Comparison of ENCODE assay signal across 11 mouse cellular contexts in the genomic region with DNA sequence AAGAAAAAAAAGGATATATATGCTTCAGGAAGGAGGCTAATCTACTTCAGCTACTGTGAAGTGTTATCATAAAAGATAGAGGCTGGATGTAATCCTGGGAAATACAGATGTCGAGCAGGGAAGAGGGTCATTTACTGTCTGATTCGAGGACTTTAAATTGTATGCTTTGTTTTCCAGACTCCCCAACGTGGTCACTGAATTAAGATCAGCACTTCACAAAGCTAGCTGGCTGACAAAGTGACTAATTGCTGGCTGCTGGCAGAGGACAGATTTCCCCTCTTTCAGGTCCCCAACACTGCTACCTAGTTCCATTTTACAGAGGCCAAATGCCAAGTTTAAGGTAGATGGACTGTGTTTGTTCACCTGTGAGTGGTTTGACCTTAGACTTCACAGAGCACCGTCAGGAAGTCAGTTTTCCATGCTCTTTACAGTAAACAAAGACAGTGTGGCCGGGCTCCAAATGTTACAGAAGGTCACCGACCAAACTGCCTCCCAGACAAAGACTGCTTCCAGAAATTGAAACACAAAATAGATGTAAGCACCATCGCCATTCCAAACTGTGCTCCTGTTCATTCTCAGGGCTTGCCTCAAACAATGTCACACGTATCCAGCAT.
DNase-seq lines count a peak whose midpoint lies in the region; ATAC-seq and TF ChIP-seq lines count a peak whose summit lies in the region.
"Had no signal": no experiment of that assay in that cellular context is flagged by ENCODE, and none has a peak within 500 bp of the region (broad histone marks: within the 10 kb centered on the region; RNA-seq: fewer than 3 reads in every experiment).

No protein-coding gene starts in this region.

- H3K4me1 ChIP-seq in lung, embryonic 15.5 days, result peaks cover 22% of the 10 kb centered on the region
- H3K4me1 ChIP-seq in lung, adult 2 months (ENCODE audit: control insufficient read depth, insufficient read depth, low read length), result peaks cover 5% of the 10 kb centered on the region; the same call in 1 of the 2 replicates
- peaks cover 16% of the 10 kb centered on the region for H3K4me1 ChIP-seq in forebrain, postnatal 0 days (ENCODE audit: insufficient read depth)
- no peaks in the 10 kb centered on the region for H3K4me1 ChIP-seq in intestine, embryonic 16.5 days (ENCODE audit: control insufficient read depth, insufficient read depth, low read length)
- no peaks in the 10 kb centered on the region; the same call in 1 of the 2 replicates for H3K4me1 ChIP-seq in midbrain, postnatal 0 days (ENCODE audit: insufficient read depth, low read length)

- no peaks in the 10 kb centered on the region for H3K9me3 ChIP-seq in lung, embryonic 15.5 days
- H3K9me3 ChIP-seq in forebrain, postnatal 0 days (ENCODE audit: low read length), result no peaks in the 10 kb centered on the region
- no peaks in the 10 kb centered on the region for H3K9me3 ChIP-seq in intestine, embryonic 16.5 days (ENCODE audit: control insufficient read depth, low read length)
- no peaks in the 10 kb centered on the region for H3K9me3 ChIP-seq in midbrain, postnatal 0 days (ENCODE audit: low read length)

- H3K4me2 ChIP-seq in lung, embryonic 15.5 days, result no peak overlapping the region
- H3K4me2 ChIP-seq in forebrain, postnatal 0 days (ENCODE audit: low read depth), result no peak overlapping the region
- no peak overlapping the region for H3K4me2 ChIP-seq in intestine, embryonic 16.5 days (ENCODE audit: low read depth, low read length)
- H3K4me2 ChIP-seq in midbrain, postnatal 0 days (ENCODE audit: low read depth, low read length, poor library complexity, severe bottlenecking), result no peak overlapping the region

- WGBS in lung, embryonic 15.5 days, result 11% methylated on average over 8 of the region's 8 CpGs
- WGBS in lung, adult 2 months, result 24% methylated on average over 8 of the region's 8 CpGs
- WGBS in forebrain, postnatal 0 days, result 27% methylated on average over 8 of the region's 8 CpGs
- 21% methylated on average over 8 of the region's 8 CpGs for WGBS in intestine, embryonic 16.5 days
- 46% methylated on average over 8 of the region's 8 CpGs for WGBS in midbrain, postnatal 0 days

- no peak for TF ChIP-seq CTCF in lung, adult 2 months (IDR thresholded peaks at IDR 0.05; ENCODE audit: insufficient read depth, low read length)
- TF ChIP-seq CTCF in forebrain, postnatal 0 days (IDR thresholded peaks at IDR 0.05; ENCODE audit: low read depth), result no peak
- no peak for TF ChIP-seq CTCF in midbrain, postnatal 0 days (IDR thresholded peaks at IDR 0.05)

- no peaks in the 10 kb centered on the region for H3K36me3 ChIP-seq in lung, embryonic 15.5 days
- H3K36me3 ChIP-seq in forebrain, postnatal 0 days (ENCODE audit: insufficient read depth), result no peaks in the 10 kb centered on the region
- H3K36me3 ChIP-seq in intestine, embryonic 16.5 days (ENCODE audit: control insufficient read depth, insufficient read depth, low read length), result no peaks in the 10 kb centered on the region
- H3K36me3 ChIP-seq in midbrain, postnatal 0 days (ENCODE audit: insufficient read depth, low read length), result no peaks in the 10 kb centered on the region

- H3K4me3 ChIP-seq in lung, embryonic 15.5 days, result no peak overlapping the region
- H3K4me3 ChIP-seq in lung, adult 2 months (replicated peaks; ENCODE audit: extremely low read depth, low read depth, low read length), result no peak overlapping the region
- H3K4me3 ChIP-seq in forebrain, postnatal 0 days (ENCODE audit: low read depth, low read length), result no peak overlapping the region
- H3K4me3 ChIP-seq in intestine, embryonic 16.5 days (ENCODE audit: low read length), result no peak overlapping the region
- no peak overlapping the region for H3K4me3 ChIP-seq in midbrain, postnatal 0 days (ENCODE audit: low read depth, low read length)

- no peak for DNase-seq in lung, adult 2 months
- DNase-seq in forebrain, postnatal 0 days, result no peak
- DNase-seq in midbrain, postnatal 0 days (ENCODE audit: low spot score), result peak; percentile 9
- DNase-seq in spleen, adult 18-20 months, result no peak
- DNase-seq in left cerebral cortex, postnatal 14 days (ENCODE audit: low spot score in 2 of 2), result no peak
- DNase-seq in gastrocnemius, postnatal 25 days, result no peak
- DNase-seq: cerebellum, postnatal 14 days; right cerebral cortex, postnatal 4 days had no signal

- no peaks in the 10 kb centered on the region for H3K27me3 ChIP-seq in lung, embryonic 15.5 days
- no peaks in the 10 kb centered on the region for H3K27me3 ChIP-seq in forebrain, postnatal 0 days (ENCODE audit: insufficient read depth, low read length)
- H3K27me3 ChIP-seq in intestine, embryonic 16.5 days (replicated peaks; ENCODE audit: control insufficient read depth, insufficient read depth, low read length), result no peaks in the 10 kb centered on the region
- no peaks in the 10 kb centered on the region for H3K27me3 ChIP-seq in midbrain, postnatal 0 days (ENCODE audit: insufficient read depth, low read length)

- no peak overlapping the region for H3K9ac ChIP-seq in lung, embryonic 15.5 days
- no peak overlapping the region for H3K9ac ChIP-seq in forebrain, postnatal 0 days
- peak overlapping the region; percentile 14; the same call in 1 of the 2 replicates for H3K9ac ChIP-seq in intestine, embryonic 16.5 days (ENCODE audit: low read depth, low read length)
- no peak overlapping the region for H3K9ac ChIP-seq in midbrain, postnatal 0 days (replicated peaks; ENCODE audit: low read length, poor library complexity, severe bottlenecking)

- intact Hi-C loops in left cerebral cortex, postnatal 14 days (cut with DNase I), result loop anchor here (10.0 kb wide), 1 partner anchor 130 kb away; no protein-coding TSS in a partner anchor

- peak overlapping the region; percentile 20 for H3K27ac ChIP-seq in lung, embryonic 15.5 days
- H3K27ac ChIP-seq in forebrain, postnatal 0 days (ENCODE audit: low read depth, low read length), result peak overlapping the region; percentile 29; the same call in 1 of the 2 replicates
- 0 out of 2 replicates have a peak overlapping the region, but pooled peaks have one; percentile 10 for H3K27ac ChIP-seq in intestine, embryonic 16.5 days (ENCODE audit: low read length)
- H3K27ac ChIP-seq in midbrain, postnatal 0 days (ENCODE audit: low read depth, low read length), result no peak overlapping the region
- H3K27ac ChIP-seq: macrophage had no signal

- ATAC-seq in lung, embryonic 15.5 days (ENCODE audit: borderline replicate concordance, extremely low read depth, low FRiP score, low TSS enrichment), result no peak
- no peak for ATAC-seq in forebrain, postnatal 0 days
- ATAC-seq in intestine, embryonic 16.5 days, result peak; percentile 70
- no peak for ATAC-seq in midbrain, postnatal 0 days (ENCODE audit: low FRiP score)

- no peak for TF ChIP-seq POLR2A in lung, adult 2 months (IDR thresholded peaks at IDR 0.05; ENCODE audit: borderline replicate concordance, extremely low read depth, low read depth, low read length)
